8 mouse cellular contexts compared by ENCODE assay signal in the genomic region with DNA sequence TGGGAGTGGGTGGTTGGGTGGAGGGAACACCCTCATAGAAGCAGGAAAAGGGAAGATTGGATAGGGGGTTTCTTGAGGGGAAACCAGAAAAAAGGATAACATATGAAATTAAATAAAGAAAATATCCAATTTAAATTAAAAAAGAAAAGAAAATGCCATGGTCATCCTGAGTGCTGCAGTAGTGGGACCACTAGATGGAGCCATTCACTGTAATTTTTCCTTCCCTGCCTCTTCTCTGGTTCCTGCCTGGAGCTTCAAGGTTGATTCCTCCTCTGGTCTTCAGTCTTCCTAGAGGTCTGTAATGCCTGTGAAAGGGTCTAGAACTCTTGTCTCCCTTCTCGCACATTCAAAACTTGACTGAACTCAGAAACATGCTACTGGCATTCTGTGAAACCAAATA.
DNase-seq lines count a peak whose midpoint lies in the region; ATAC-seq and TF ChIP-seq lines count a peak whose summit lies in the region.
"Not testable (repeated sequence)": the region's sequence is repeated elsewhere in the genome, so short reads cannot be mapped to it uniquely, and the experiment has no call there.

No protein-coding gene starts in this region.

- H3K4me2 ChIP-seq in forebrain, postnatal 0 days (ENCODE audit: low read depth); heart, postnatal 0 days (ENCODE audit: low read depth, low read length): not testable (repeated sequence)

- not testable (repeated sequence) for H3K4me1 ChIP-seq in MEL (ENCODE audit: control insufficient read depth in 1 of 2, insufficient read depth in 2 of 2, low read length in 2 of 2); forebrain, postnatal 0 days (ENCODE audit: insufficient read depth); heart, postnatal 0 days (ENCODE audit: control insufficient read depth, insufficient read depth)

- WGBS in forebrain, postnatal 0 days: 83% methylated on average over 1 of the region's 1 CpGs
- 70% methylated on average over 1 of the region's 1 CpGs for WGBS in heart, postnatal 0 days

- not testable (repeated sequence) for H3K27ac ChIP-seq in MEL (ENCODE audit: control insufficient read depth, low read depth, low read length); forebrain, postnatal 0 days (ENCODE audit: low read depth, low read length); heart, postnatal 0 days (ENCODE audit: low read depth)

- not testable (repeated sequence) for ATAC-seq in forebrain, postnatal 0 days; heart, postnatal 0 days (ENCODE audit: insufficient read depth, low read depth)
- ATAC-seq in megakaryocyte progenitor cell, adult 5-6 weeks (replicated peaks; ENCODE audit: poor library complexity): peak; percentile 66; the same call in 1 of the 2 replicates

- intact Hi-C loops in left cerebral cortex, postnatal 25 days (cut with DNase I): not testable (repeated sequence)

- TF ChIP-seq EP300 in MEL (IDR thresholded peaks at IDR 0.05; ENCODE audit: low read depth in 1 of 2, low read length in 2 of 2); heart, postnatal 0 days (IDR thresholded peaks at IDR 0.05; ENCODE audit: low read depth): not testable (repeated sequence)

- H3K36me3 ChIP-seq in MEL (ENCODE audit: control insufficient read depth in 1 of 2, insufficient read depth in 2 of 2, low read length in 2 of 2); forebrain, postnatal 0 days (ENCODE audit: insufficient read depth); heart, postnatal 0 days (replicated peaks; ENCODE audit: control insufficient read depth, insufficient read depth, low read length): not testable (repeated sequence)

- not testable (repeated sequence) for H3K4me3 ChIP-seq in MEL (ENCODE audit: control insufficient read depth in 1 of 2, insufficient read depth in 1 of 2, low read depth in 2 of 2, low read length in 2 of 2); forebrain, postnatal 0 days (ENCODE audit: low read depth, low read length); heart, postnatal 0 days (ENCODE audit: low read depth, low read length)

- H3K9ac ChIP-seq in MEL (ENCODE audit: control insufficient read depth, low read depth, low read length, poor library complexity, severe bottlenecking); forebrain, postnatal 0 days; heart, postnatal 0 days (replicated peaks; ENCODE audit: low read depth, low read length): not testable (repeated sequence)

- H3K79me2 ChIP-seq in MEL (ENCODE audit: control insufficient read depth, insufficient read depth, low read length, poor library complexity): not testable (repeated sequence)

- TF ChIP-seq POLR2A in MEL (IDR thresholded peaks at IDR 0.05; ENCODE audit: control insufficient read depth in 1 of 2, insufficient read depth in 1 of 2, low read depth in 1 of 2, low read length in 2 of 2, poor library complexity in 1 of 2): not testable (repeated sequence)

- DNase-seq in 3T3-L1 (ENCODE audit: low read depth, low spot score): peak; percentile 50
- DNase-seq in MEL (ENCODE audit: low read depth, low spot score): peak; percentile 48
- DNase-seq in adipocyte (ENCODE audit: low spot score): peak; percentile 43
- DNase-seq in forebrain, postnatal 0 days; heart, postnatal 0 days (ENCODE audit: low spot score): not testable (repeated sequence)
- DNase-seq in kidney, adult 9 months: peak; percentile 21
- DNase-seq in left cerebral cortex, postnatal 25 days (ENCODE audit: low spot score in 2 of 2): peak; percentile 4 to 9

- TF ChIP-seq CTCF in MEL (IDR thresholded peaks at IDR 0.05 in 2 of 3, conservative IDR thresholded peaks at IDR 0.05 in 1 of 3; ENCODE audit: control insufficient read depth in 1 of 3, insufficient read depth in 1 of 3, low read depth in 2 of 3, low read length in 3 of 3, poor library complexity in 1 of 3, severe bottlenecking in 1 of 3): peak; percentile 21 to 55 (median 28); a peak in 4 of 6 replicates
- TF ChIP-seq CTCF in forebrain, postnatal 0 days (IDR thresholded peaks at IDR 0.05; ENCODE audit: low read depth): 0 out of 2 replicates have a peak, but pooled peaks have one; percentile 12
- 0 out of 2 replicates have a peak, but pooled peaks have one; percentile 15 for TF ChIP-seq CTCF in heart, postnatal 0 days (IDR thresholded peaks at IDR 0.05; ENCODE audit: low read depth)

- not testable (repeated sequence) for H3K27me3 ChIP-seq in MEL (ENCODE audit: control insufficient read depth in 1 of 2, insufficient read depth in 2 of 2, low read length in 2 of 2); forebrain, postnatal 0 days (ENCODE audit: insufficient read depth, low read length); heart, postnatal 0 days (ENCODE audit: control insufficient read depth, insufficient read depth, low read length)

- not testable (repeated sequence) for H3K9me3 ChIP-seq in MEL (replicated peaks; ENCODE audit: insufficient read depth, low read length); forebrain, postnatal 0 days (ENCODE audit: low read length); heart, postnatal 0 days (replicated peaks; ENCODE audit: control insufficient read depth, low read length)

- TF ChIP-seq RAD21 in MEL (IDR thresholded peaks at IDR 0.05; ENCODE audit: low read depth, low read length): peak; percentile 58

TF ChIP-seq in MEL, 35 proteins besides CTCF, POLR2A, EP300 and RAD21:
- TF ChIP-seq SMC3 (IDR thresholded peaks at IDR 0.05; ENCODE audit: low read depth, low read length) (peak; percentile 47), ZC3H11A (IDR thresholded peaks at IDR 0.05; ENCODE audit: low read depth, low read length) (peak; percentile 29; the same call in 1 of the 2 replicates)
